Mouse (Mus musculus) bone marrow, adult 2 months (tissue): Measurements from ENCODE around the gene Uba52.

ENCODE experiments used
- CTCF ChIP-seq: fragments of 200-500 bp; IDR thresholded peaks from 2 replicates; pipeline ENCODE4 v1.5.1; 2011; ENCODE audit warnings: low read length, control low read depth; ENCODE audit not compliant: control insufficient read depth, insufficient read depth
- POLR2A ChIP-seq: fragments of 200-500 bp; IDR thresholded peaks from 2 replicates; pipeline ENCODE4 v1.6.1; 2011; ENCODE audit warnings: low read depth, mild to moderate bottlenecking, control low read depth, low read length, borderline replicate concordance; ENCODE audit not compliant: control insufficient read depth

DNA sequence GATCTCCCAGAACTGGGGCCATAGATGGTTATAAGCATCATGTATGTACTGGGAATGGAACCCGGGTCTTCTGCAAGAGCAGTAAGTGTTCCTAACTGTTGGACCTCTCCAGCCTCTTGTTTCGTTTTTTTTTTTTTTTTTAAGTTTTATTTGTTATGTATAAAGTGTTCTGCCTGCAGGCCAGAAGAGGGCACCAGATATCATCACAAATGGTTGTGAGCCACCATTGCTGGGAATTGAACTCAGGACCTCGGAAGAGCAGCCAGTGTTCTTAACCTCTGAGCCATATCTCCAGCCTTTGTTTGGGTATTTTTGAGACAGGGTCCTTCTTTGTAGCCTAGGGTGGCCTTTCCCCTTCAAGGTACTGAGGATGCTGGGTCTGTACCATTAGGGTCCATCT, 48.4 kb upstream of the Uba52 start:
- TF ChIP-seq CTCF, result no peak
- no peak for TF ChIP-seq POLR2A
